13 mouse cellular contexts compared by ENCODE assay signal in genomic region chr8:81807578-81807977, GRCm38 (mm10).
DNase-seq lines count a peak whose midpoint lies in the region; ATAC-seq lines count a peak whose summit lies in the region.
"Had no signal": no experiment of that assay in that cellular context is flagged by ENCODE, and none has a peak within 500 bp of the region (broad histone marks: within the 10 kb centered on the region; RNA-seq: fewer than 3 reads in every experiment).

No protein-coding gene starts in this region.

- H3K9me3 ChIP-seq in liver, embryonic 12.5 days (replicated peaks) = no peaks in the 10 kb centered on the region
- H3K9me3 ChIP-seq: forebrain, embryonic 13.5 days; G1E; heart, embryonic 15.5 days; hindbrain, embryonic 10.5 days had no signal

- no peak overlapping the region for H3K4me3 ChIP-seq in liver, embryonic 12.5 days
- H3K4me3 ChIP-seq: forebrain, embryonic 13.5 days; heart, embryonic 15.5 days; hindbrain, embryonic 10.5 days had no signal

- no peak overlapping the region for H3K9ac ChIP-seq in liver, embryonic 12.5 days
- H3K9ac ChIP-seq: forebrain, embryonic 13.5 days; heart, embryonic 15.5 days had no signal

- no peaks in the 10 kb centered on the region for H3K36me3 ChIP-seq in liver, embryonic 12.5 days
- H3K36me3 ChIP-seq: heart, embryonic 15.5 days; hindbrain, embryonic 10.5 days had no signal

- H3K27me3 ChIP-seq in liver, embryonic 12.5 days (replicated peaks) = no peaks in the 10 kb centered on the region
- H3K27me3 ChIP-seq: forebrain, embryonic 13.5 days; heart, embryonic 15.5 days had no signal

- DNase-seq in lung, postnatal 36 days = peak; percentile 11
- no peak for DNase-seq in lung, postnatal 25 days (ENCODE audit: low spot score)
- peak; percentile 47 for DNase-seq in T-cell, adult 2 months (ENCODE audit: low spot score)
- DNase-seq in kidney, adult 9 months = peak; percentile 37
- DNase-seq in naive thymus-derived CD4-positive, alpha-beta T cell, adult 2 months (ENCODE audit: low read depth) = peak; percentile 51
- DNase-seq in adrenal gland, postnatal 25 days = no peak
- DNase-seq: thymus, adult 18-20 months had no signal

- 53% methylated on average over 6 of the region's 6 CpGs for WGBS in liver, embryonic 12.5 days (ENCODE audit: insufficient replicate concordance)

- H3K4me1 ChIP-seq in liver, embryonic 12.5 days = no peaks in the 10 kb centered on the region

- no peak overlapping the region for H3K4me2 ChIP-seq in liver, embryonic 12.5 days
- H3K4me2 ChIP-seq: forebrain, embryonic 13.5 days; heart, embryonic 15.5 days; liver, embryonic 11.5 days had no signal

- no peak for ATAC-seq in liver, embryonic 12.5 days

- no peak overlapping the region for H3K27ac ChIP-seq in liver, embryonic 12.5 days
- H3K27ac ChIP-seq: forebrain, embryonic 13.5 days; heart, embryonic 15.5 days; hindbrain, embryonic 10.5 days had no signal

Comparison
In these comparisons a context has a peak if more than half of its experiments do, and no peak if none do; other contexts are left out.
1. DNase-seq: peak in lung, postnatal 36 days (single experiment), T-cell, adult 2 months (single experiment), kidney, adult 9 months (single experiment) and naive thymus-derived CD4-positive, alpha-beta T cell, adult 2 months (single experiment); none in lung, postnatal 25 days (single experiment) and adrenal gland, postnatal 25 days (single experiment).